Mouse (Mus musculus) stomach, embryonic 14.5 days (tissue): ENCODE measurements around the gene Eci2. TPM values are rescaled to one million over a fixed set of nuclear protein-coding genes. Genes with fewer than 3 reads are reported as not detected.

Experiments
- ATAC-seq: fragments of 200-750 bp; cut with Nextera tagmentation; 2 replicates; pipeline ENCODE4 v1.8.0; 2017; ENCODE audit warnings: low read depth, moderate TSS enrichment; ENCODE audit not compliant: insufficient number of reproducible peaks, insufficient read depth, low FRiP score
- H3K27ac ChIP-seq: fragments of 300-500 bp; sonication (generic); 2 replicates; pipeline ENCODE4 v1.5.1; 2014; ENCODE audit warnings: mild to moderate bottlenecking, low read length, moderate library complexity, mixed read lengths
- H3K27me3 ChIP-seq: fragments of 300-500 bp; sonication (generic); 2 replicates; pipeline ENCODE4 v1.6.1; 2014; ENCODE audit warnings: low read length, control low read depth, mixed read lengths; ENCODE audit not compliant: control insufficient read depth, insufficient read depth
- H3K36me3 ChIP-seq: fragments of 300-500 bp; sonication (generic); 2 replicates; pipeline ENCODE4 v1.6.1; 2014; ENCODE audit warnings: mild to moderate bottlenecking, control low read depth, low read length, moderate library complexity, mixed read lengths; ENCODE audit not compliant: control insufficient read depth, insufficient read depth
- H3K4me1 ChIP-seq: fragments of 300-500 bp; sonication (generic); 2 replicates; pipeline ENCODE4 v1.6.1; 2014; ENCODE audit warnings: low read length, control low read depth, mixed read lengths; ENCODE audit not compliant: control insufficient read depth, insufficient read depth
- H3K4me2 ChIP-seq: fragments of 300-500 bp; sonication (generic); replicated peaks from 2 replicates; pipeline ENCODE4 v1.6.1; 2014; ENCODE audit warnings: low read depth, low read length, control low read depth
- H3K4me3 ChIP-seq: fragments of 300-500 bp; sonication (generic); 2 replicates; pipeline ENCODE4 v1.5.1; 2014; ENCODE audit warnings: low read depth, low read length, control low read depth
- H3K9ac ChIP-seq: fragments of 300-500 bp; sonication (generic); replicated peaks from 2 replicates; pipeline ENCODE4 v1.6.1; 2014; ENCODE audit warnings: low read depth, mild to moderate bottlenecking, control low read depth, low read length, moderate library complexity, mixed read lengths
- H3K9me3 ChIP-seq: fragments of 300-500 bp; sonication (generic); 2 replicates; pipeline ENCODE4 v1.6.1; 2016; ENCODE audit warnings: low read depth, low read length, control low read depth; ENCODE audit not compliant: control insufficient read depth
- WGBS: fragments of 180-500 bp; shearing (Covaris S2); extraction: QIAGEN DNeasy Blood & Tissue Kit; methylation state at CpG from one replicate; pipeline ENCODE4 v1.1.7; 2014; 5-methylcytosine and 5-hydroxymethylcytosine counted together
- polyA plus RNA-seq: library from polyadenylated mRNA; unstranded; fragments of >200 nt; fragmentation: Nextera tagmentation; extraction: Ambion mirVana; gene quantifications from 2 replicates; pipeline ENCODE4 v1.2.1, GENCODE M21; 2014

Gene Eci2
- 154 and 158 TPM in 2 replicates for polyA plus RNA-seq

DNA sequence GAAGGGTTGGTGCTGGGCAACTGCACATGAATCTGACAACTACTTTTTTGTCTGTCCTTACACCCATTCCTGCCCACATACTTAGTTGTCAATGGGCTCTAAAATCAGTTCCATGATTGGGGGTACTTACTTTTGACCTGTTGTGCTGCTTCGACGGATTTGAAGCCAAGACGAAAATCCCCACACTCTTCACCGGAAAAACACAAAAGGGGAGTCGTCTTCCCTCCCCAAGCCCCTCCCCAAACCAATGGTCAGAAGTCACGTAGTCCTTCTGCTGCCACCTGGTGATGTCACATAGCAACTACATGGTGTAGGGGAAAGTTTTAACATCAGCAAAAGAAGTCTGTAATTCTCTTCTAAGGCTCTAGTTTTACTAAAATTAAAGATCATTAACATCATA lies at the start of gene Eci2:
Eci2 (minus strand) TSS at position 218 of the 400 bp plus-strand sequence.
- H3K4me3 ChIP-seq = no peak within 1 kb of the TSS
- no peak within 1 kb of the TSS for H3K9ac ChIP-seq
- peak within 1 kb of the TSS; percentile 28; the same call in 1 of the 2 replicates for H3K4me2 ChIP-seq
- no peak for ATAC-seq
- H3K9me3 ChIP-seq = no peaks in the 10 kb centered on the region
- H3K4me1 ChIP-seq = no peaks in the 10 kb centered on the region
- no peaks in the 10 kb centered on the region for H3K36me3 ChIP-seq
- no peak within 1 kb of the TSS for H3K27ac ChIP-seq
- H3K27me3 ChIP-seq = no peaks in the 10 kb centered on the region
- WGBS = 4% methylated on average over 6 of the region's 6 CpGs

DNA sequence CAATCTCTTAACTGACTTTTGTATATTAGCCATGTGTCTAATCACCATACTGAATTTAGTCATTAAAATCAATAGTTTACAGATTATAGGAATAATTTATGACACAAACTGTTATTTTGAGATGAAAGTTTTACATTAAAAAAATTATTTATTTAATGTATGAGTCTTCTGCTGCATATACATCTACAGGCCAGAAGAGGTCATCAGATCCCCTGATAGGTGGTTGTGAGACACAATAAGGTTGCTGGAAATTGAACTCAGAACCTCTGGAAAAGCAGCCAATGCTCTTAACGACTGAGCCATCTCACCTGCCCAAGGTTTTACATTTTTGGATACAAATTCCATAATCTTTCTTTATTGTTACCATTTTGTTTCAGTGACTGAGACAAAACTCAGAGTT lies 48.0 kb upstream of the Eci2 start:
- ATAC-seq = no peak
- Histone ChIP-seq H3K4me1 (no peaks in the 10 kb centered on the region), H3K4me3 (no peak overlapping the region), H3K4me2 (no peak overlapping the region), H3K9me3 (no peaks in the 10 kb centered on the region), H3K9ac (no peak overlapping the region), H3K36me3 (no peaks in the 10 kb centered on the region), H3K27me3 (no peaks in the 10 kb centered on the region), H3K27ac (no peak overlapping the region)
- 58% methylated on average over 1 of the region's 1 CpGs for WGBS

GRCm38 (mm10) chr13:35070485-35071472 lies 43.9 kb upstream of the Eci2 start:
- H3K36me3 ChIP-seq = no peaks in the 10 kb centered on the region
- no peak overlapping the region for H3K9ac ChIP-seq
- no peaks in the 10 kb centered on the region for H3K27me3 ChIP-seq
- no peak overlapping the region for H3K27ac ChIP-seq
- 72% methylated on average over 9 of the region's 9 CpGs for WGBS
- H3K4me1 ChIP-seq = no peaks in the 10 kb centered on the region
- ATAC-seq = no peak
- H3K4me2 ChIP-seq = no peak overlapping the region
- H3K4me3 ChIP-seq = no peak overlapping the region
- no peaks in the 10 kb centered on the region for H3K9me3 ChIP-seq

DNA sequence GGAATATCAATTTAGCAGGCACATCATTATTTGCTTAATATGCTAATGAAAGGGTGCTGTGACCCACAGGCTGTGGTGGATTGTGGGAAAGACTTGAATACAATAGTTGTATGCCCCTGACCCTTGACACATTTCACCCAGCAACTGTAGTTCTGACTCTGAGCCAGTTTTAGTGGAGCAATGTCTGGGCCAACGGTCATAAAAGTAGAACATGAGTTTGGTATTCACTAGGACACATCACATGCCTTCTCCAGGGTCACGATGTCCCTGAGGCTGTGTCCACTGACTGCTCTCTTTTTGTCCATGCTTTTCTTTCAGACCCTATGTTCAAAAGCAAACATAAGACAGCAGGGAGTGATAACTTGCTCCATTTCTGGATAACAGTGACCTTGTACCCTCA lies 40.2 kb upstream of the Eci2 start:
- no peak overlapping the region for H3K4me2 ChIP-seq
- H3K9ac ChIP-seq = no peak overlapping the region
- no peaks in the 10 kb centered on the region for H3K27me3 ChIP-seq
- H3K36me3 ChIP-seq = no peaks in the 10 kb centered on the region
- 76% methylated on average over 2 of the region's 2 CpGs for WGBS
- no peak overlapping the region for H3K4me3 ChIP-seq
- no peak for ATAC-seq
- H3K4me1 ChIP-seq = no peaks in the 10 kb centered on the region
- no peaks in the 10 kb centered on the region for H3K9me3 ChIP-seq
- H3K27ac ChIP-seq = no peak overlapping the region

DNA sequence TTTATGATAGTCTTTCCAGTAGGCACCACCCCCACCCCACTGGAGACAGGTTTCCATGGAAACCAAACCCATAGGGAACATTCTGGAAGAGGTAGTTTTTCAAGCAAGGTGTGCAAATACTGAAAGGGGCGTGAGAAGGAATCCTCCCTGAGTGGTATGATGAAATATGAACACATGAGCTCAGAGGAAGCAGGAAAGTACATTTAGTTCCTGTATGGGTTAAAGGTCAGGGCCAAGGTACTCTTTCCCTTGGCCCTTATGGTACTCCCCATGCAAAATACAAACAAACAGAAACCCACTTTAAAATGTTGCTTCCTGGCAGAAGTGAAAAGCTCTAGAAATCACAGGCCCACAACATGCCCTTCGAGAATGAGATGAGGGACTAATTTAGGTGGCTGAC lies 39.1 kb upstream of the Eci2 start:
- Histone ChIP-seq H3K4me1 (no peaks in the 10 kb centered on the region), H3K27ac (no peak overlapping the region), H3K9ac (no peak overlapping the region), H3K4me2 (no peak overlapping the region), H3K27me3 (no peaks in the 10 kb centered on the region), H3K36me3 (no peaks in the 10 kb centered on the region), H3K4me3 (no peak overlapping the region), H3K9me3 (no peaks in the 10 kb centered on the region)
- ATAC-seq = no peak
- WGBS = 61% methylated on average over 2 of the region's 2 CpGs

- ATAC-seq = no peak
- Histone ChIP-seq H3K9ac (no peak overlapping the region), H3K27ac (no peak overlapping the region), H3K4me2 (no peak overlapping the region), H3K27me3 (no peaks in the 10 kb centered on the region), H3K36me3 (no peaks in the 10 kb centered on the region), H3K4me3 (no peak overlapping the region), H3K9me3 (no peaks in the 10 kb centered on the region), H3K4me1 (no peaks in the 10 kb centered on the region)
- WGBS = 72% methylated on average over 4 of the region's 4 CpGs
Measured at GRCm38 (mm10) chr13:35064381-35064780, 37.5 kb upstream of the Eci2 start.

DNA sequence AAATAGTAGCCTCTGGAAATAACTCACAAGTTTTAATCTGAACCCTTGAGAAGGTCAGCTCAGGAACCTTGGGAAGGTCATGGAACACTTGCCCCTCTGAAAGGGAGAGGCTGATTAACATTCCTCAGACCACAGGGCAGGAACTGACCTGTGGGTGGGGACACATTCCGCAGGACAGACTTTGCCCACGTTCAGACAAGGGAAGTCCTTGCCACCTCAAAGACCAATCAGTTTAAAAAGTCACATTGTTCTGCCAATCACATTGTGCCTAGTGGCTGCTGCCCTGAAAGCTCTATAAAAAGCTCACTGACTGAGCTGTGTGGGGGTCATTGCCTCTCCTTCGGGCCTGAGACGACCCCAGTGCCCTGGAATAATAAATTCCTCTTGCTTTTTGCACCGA lies 31.2 kb upstream of the Eci2 start:
- no peak overlapping the region for H3K4me2 ChIP-seq
- no peaks in the 10 kb centered on the region for H3K36me3 ChIP-seq
- H3K27ac ChIP-seq = no peak overlapping the region
- H3K4me1 ChIP-seq = no peaks in the 10 kb centered on the region
- ATAC-seq = no peak
- H3K4me3 ChIP-seq = no peak overlapping the region
- no peaks in the 10 kb centered on the region for H3K9me3 ChIP-seq
- no peaks in the 10 kb centered on the region for H3K27me3 ChIP-seq
- H3K9ac ChIP-seq = no peak overlapping the region
- WGBS = 20% methylated on average over 5 of the region's 5 CpGs

- WGBS = 46% methylated on average over 5 of the region's 5 CpGs
- Histone ChIP-seq H3K27me3 (no peaks in the 10 kb centered on the region), H3K36me3 (no peaks in the 10 kb centered on the region), H3K4me3 (no peak overlapping the region), H3K9ac (no peak overlapping the region), H3K9me3 (no peaks in the 10 kb centered on the region), H3K4me1 (no peaks in the 10 kb centered on the region), H3K27ac (no peak overlapping the region), H3K4me2 (no peak overlapping the region)
- ATAC-seq = no peak
Measured at GRCm38 (mm10) chr13:35036486-35036885, 9.6 kb upstream of the Eci2 start.
